Mouse (Mus musculus) thymus, postnatal 14 days (tissue): ENCODE results near the gene Rilp.

ENCODE experiments used
- DNase-seq: peaks from one replicate; pipeline ENCODE4 v3.0.0; 2021

Rilp gene

DNA sequence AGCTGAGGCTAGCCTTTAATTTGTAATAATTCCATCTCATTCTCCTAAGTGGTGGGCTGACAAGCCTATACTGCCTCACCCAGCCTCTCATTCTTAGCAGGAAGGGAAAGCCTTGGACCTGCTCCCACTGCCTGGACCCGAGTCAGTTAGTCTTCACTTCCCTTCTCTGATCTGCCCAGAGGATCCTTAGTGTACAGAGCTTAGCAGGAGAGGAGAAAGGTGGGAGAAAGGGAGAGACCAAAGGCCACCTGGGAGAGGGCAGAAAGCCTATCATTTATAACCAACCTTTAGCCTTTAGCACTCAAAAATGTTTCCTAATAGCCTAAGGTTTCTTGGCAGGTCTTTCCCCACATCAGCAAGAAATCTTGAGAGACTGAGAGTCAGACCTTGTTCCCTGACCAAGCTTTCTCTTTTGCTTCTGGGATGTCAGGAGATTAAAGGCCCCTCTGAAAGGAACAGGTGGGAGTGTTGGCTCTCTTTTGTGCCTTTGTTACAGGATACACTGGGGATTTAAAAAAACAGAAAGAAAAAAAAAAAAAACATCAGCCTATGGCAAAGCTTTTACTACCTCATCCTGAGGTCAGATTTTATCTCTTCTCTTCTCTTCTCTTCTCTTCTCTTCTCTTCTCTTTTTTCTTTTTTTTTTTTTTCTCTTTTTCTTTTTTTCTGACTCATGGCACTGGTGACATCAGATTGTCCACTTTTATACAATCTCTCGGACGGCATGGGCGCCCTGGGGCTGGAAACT, 24.6 kb downstream of the Rilp start:
- DNase-seq: peak; percentile 20

DNA sequence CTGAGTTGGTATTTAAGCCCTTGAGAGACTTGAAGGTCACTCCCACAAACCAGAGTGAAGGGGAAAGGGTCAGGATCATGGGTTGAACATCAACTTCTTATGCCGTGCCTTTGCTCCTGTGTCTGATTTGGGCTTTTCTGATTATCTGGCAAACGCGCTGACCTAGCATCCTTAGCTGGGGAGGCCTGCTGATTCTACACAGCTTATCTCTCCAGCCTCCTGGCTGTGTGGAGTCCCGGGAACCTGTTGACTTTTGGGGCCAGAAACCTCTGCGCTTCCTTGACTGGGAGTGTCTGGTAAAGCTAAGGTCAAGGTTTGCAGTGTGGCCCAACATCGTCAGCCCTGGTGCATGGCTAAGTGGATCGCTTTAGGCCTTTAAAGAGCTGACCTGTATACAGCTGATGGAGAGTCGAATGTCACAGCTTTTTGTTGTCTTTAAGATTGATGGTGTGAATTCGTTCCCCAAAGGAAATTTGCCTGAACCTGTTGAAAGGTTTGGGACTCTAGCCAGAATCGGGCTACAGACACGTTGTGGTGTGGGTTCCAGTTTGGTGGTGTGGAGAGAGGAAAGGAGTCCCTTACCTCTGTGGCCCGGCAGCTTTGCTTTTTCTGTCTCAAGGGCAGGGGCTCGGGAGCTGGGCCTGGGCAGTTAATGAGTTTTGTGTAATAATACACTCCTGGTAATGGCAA, 25.4 kb downstream of the Rilp start:
- peak; percentile 29 for DNase-seq

DNA sequence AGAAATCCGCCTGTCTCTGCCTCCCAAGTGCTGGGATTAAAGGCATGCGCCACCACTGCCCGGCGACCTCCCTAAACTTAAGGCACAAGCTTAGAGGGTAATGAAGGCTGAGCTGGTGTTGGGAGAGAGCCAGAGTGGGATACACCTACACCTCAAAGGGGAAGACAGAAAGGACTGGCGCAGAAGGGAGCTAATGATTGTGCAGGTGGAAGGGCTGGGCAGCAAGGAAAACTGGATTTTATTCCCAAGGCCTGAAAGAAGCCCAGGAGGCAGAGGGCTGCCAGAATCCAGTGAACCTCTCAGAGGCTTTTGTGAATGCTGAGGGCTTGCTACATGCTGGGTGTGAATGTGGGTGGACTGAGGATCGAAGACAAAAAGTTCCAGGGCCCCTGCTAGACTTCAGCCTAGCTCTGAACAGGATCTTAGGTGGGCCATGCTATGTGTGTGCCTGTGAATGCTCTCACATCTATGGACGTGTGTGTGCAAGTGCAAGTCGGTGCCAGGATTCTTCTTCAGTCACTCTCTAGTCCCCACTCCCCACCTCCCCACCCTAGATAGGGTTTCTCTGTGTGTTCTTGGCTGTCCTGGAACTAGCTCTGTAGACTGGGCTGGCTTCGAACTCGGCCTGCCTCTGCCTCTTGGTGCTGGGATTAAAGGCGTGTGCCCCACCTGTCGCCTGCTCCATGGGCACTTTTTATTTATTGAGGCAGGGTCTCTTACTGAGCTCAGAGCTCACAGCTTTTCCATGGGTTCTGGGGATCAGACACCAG, 26.5 kb downstream of the Rilp start:
- peak; percentile 42 for DNase-seq

DNA sequence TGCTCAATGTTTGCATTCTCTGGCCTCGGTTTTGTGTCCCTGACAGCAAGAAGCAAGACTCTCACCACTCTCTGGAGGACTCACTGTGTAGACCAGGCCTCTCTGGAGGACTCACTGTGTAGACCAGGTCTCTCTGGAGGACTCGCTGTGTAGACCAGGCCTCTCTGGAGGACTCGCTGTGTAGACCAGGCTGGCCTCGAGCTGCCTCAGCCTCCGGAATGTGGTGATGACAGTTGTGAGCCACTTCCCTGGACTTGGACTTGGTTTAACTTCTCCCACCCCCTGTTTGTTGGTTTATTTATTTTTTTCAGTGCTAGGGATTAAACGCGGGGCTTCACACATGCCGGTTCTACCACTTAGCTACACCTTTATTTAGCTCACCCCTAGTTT, 27.1 kb downstream of the Rilp start:
- DNase-seq: peak; percentile 30

DNA sequence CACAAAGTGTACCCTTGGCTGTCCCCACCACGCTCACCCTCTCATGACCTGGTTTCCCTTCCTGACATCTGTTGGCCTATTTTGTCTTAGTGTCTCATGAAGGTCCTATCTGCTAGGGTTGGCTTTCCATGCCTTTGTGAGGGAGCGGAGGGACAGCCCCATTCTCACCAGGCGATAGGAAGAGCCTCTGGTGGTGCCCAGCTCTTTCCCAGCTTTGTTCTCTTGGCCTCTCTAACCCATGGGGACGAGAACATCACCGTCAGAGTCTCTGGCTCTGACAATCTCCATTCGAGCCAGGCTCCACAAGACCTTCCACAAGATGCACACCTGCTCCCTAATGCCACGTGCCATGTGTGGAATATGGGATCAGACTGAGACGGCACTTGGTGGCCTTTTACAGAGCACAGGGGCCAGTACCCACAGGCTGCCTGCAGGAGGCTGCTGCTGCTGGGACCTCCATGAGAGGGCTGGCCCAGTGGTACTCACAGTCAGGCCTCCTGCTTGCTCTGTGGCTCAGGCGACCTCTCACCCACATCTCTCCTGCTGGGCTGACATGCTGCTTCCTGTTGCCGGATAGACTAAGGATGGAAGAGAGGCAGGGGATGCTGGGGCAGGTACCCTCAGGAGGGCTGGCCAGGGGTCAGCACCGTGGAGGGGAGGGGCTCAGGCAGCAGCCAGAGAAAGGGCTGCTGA, 27.7 kb downstream of the Rilp start:
- DNase-seq: peak; percentile 77

DNA sequence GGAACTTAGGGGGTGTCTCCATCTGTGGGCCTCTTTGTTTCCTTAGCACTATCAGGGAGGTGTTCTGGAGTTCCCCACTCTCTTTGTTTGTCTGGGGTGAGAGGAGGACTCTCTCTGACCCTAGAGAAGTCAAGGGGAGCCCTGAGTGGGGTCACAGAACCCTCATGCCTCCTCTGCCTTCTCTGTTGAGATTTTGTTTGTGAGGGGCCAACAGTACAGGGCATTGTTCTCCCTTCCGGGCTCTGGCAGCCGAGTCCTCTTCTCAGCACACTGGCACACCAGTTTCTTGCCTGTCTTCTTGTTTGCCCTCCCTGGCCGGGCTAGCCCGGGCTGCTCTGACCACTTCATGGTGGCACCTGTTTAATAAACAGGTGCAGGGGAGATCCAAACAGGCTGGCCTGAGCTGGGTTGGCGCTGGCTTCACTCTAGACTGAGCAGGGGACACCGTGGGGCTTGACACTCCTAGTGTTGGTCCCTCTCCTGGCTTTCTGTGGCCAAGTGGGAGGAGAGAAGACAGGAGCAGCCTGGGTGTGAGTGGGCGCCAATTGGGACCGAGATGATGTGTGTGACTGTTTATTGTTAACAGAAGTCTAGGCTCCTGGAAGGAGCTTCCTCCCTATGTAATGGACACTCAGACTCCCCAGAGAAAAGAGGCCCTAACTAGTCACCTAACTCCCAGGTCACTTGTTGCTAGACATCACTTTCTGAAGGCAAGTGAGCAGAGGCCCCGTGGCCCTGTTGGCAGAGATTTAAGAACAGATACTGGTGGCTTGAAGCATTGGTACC, 28.5 kb downstream of the Rilp start:
- peak; percentile 48 for DNase-seq

DNA sequence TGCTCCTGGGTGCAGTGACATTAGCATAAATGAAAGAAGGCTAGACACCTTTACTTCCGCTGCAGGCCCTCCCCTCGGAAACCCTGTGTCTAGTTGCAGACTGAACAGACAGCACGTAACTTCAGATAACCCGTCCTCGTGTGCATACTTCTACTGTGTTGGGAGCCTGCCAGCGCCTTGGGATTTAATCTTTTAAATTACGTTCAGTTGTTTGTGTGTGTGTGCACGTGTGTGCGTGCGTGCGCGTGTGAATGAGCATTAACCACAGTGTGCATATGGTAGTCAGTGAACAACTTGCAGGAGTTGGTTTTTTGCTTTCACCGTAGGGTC, 29.0 kb downstream of the Rilp start:
- DNase-seq: peak; percentile 56

DNA sequence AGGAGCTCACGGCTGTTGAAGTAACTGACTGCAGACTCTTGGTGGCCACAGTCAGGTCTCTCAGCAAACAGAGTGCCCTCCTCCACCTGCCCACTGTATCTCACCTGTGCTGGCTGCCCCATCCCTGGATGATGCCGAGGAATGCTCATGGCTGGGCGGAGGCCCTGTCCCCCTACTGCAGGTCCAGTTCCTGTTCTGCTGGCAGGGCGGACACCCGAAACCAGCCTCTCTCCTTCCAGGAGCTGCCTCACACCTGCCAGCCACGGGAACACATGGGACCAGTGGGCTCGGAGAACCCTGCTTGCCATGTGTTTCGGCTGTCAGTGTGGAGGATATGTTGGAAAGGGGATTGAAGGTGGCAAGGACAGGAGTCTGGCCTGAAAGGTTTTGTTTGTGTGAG, 30.3 kb downstream of the Rilp start:
- no peak for DNase-seq

DNA sequence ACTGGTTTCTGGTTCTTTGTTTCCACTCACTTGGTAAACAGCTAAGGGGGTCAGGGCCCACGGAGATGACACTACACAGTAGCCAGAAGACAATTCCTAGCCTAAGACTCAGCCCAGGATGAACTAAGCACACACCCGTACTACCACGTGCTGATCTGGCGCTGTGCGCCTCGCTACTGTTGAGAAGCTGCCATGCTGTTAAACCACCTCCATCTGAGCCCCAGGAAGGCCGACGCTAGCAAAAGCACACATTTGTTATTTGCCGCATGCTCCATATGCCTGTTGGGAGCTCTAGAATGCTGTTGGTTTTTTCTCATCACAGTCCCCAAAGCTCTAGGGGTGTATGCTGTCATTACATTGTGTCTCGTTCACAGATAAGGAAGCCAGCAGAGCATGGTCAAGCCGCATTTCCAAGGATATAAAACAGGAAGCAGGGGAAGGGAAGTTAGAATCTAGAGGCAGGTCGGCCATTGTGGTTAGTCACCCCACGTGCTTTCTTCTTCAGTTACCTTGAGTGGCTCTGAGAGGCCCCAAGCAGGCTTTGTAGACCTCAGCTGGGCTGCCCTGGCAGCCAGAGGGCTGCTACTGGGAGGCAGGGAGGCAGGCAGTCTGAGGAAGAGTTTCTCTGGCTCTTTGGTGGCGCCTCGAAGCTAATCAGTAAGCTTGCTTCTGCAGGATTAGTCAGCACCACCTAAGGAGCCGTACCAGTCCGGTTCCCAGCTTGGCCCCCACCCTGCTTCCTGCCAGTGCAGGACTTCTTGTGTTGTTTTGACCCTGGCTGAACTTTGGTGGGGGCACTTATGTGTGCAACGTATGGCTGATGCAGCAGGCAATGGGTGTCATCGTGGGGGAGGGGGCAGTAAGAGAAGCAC, 31.1 kb downstream of the Rilp start:
- DNase-seq: peak; percentile 67

DNA sequence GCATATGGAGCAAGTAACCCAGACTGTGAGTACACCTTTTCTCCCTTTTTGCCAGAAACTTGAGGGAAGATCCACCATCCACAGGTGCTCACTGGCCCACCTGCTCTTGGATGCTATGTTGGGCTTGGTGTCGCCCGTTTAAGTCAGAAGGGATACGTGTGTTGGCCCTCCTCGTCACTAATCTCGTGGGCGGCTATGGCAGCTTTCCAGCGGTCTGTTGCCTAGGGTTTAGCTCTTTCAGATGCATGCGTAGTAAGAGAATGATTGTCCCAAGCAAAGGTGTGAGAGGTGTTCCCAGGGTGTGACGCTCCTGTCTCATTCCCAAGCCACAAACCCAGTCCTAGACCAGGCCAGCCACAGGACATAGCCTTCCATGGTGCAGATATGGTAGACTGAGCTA, 34.8 kb downstream of the Rilp start:
- no peak for DNase-seq

DNA sequence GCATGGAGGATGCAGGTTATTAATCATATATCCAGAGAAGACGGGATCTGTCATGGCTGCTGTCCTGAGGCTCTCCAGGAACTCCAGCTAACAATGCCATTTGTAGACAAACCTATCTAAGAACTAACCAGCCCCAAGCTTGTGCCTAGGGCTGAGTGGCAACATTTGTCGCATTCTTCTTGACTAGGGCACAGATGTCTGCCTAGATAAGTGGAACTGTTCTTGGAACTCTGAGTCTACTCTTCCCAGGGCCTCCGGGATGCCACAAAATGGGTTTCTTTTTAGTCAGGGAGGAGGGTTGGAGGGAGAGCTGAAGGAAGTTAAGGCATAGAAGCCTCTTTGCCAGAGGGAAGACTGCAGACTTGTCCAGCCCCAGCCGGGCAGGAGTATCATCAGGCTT, 36.2 kb downstream of the Rilp start:
- no peak for DNase-seq

DNA sequence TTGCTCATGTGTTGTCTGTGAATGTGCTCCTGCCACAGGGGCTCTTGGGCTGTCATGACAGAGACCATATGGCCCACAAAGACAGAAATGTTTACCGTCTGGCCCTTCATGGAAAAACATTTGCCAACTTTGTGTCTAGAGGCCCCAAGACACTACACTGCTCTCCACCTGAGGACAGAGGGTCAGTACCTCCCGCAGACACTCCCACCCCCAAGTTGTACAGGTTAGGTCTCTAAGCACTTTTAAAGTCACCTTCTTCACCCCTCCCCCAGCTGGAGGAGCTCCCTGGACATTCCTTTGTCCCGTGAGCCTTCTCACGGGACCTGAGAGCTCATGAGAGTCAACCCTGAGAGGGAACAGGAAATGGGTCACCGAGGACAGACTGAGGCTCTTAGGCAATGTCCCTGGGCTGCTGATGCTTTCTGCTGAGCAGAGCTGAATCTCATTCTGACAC, 39.8 kb downstream of the Rilp start:
- DNase-seq: no peak

DNA sequence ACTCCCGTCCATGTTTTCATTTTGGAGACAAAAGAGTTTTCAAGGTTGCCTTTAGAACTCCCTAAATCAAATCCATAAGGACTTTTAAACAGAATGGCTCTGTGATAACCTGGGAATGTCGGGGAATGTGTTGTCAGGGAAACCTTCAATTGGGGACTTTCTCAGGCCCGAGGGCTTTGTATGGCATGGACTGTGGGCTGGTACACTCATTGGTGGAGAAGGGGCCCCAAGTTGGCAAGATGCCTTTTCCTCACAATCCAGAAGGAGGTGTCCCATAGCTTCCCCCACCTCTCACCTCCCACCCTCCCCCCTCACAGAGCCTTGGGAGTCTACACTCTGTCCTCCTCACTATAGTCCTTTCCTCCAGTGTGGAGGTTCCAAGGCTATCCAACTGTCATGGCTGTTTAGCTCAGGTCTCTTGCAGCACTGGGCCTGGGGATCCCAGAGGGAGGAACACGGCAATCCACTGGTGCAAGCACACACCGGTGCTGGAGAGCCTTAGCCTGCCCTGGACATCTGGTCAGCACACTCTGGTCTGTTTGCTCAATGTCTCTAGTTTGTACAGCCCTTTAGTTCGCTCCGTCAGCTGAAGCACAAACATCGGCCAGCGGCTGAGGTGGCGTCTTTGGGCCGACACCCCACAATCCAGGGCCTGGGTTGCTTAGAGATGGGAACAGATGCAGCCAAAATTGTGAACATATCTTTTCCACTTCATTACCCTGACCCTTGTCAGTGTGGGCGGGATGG, 40.5 kb downstream of the Rilp start:
- DNase-seq: no peak

DNA sequence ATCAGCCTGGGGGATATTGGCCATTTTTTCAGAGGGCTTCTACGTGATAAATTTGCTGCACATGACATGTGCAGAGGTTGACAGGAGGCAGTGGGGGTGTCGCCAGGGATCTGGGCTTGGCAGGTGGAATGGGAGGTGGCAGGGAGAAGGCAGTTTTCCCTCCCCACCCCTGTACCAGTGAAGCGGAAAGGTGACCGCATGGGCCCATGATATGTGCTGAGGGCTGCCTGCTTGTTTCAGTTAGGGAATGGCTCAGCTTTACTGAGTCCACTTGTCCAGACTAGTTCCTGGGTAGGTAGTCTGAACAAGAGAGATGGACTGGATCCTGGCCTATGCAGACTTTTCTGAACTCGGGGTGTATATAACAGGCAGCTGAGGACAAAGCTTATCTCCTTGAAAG, 41.4 kb downstream of the Rilp start:
- no peak for DNase-seq

DNA sequence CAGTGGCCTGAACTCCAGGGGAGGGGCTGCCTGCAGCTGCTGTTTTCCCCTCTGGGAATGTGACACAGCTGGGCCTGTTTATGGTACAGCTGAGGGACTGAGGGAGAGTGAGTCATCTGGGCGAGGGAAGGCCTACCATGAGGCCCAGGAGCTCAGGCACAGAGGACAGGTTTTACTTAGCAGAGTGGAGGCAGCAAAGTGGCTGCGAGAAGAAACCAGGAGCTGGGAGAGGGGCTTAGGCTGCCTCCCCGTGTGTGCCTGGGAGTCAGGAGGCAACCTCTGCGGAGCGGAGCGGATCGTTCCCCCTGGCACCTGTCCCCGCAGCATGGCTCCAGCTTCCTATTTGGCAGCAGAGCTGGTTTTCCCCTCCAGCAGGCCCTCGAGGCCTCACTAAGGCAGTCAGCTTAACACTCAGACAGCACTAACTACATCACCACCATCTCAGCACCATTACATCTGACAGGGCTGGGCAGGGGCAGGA, 42.1 kb downstream of the Rilp start:
- DNase-seq: no peak

DNA sequence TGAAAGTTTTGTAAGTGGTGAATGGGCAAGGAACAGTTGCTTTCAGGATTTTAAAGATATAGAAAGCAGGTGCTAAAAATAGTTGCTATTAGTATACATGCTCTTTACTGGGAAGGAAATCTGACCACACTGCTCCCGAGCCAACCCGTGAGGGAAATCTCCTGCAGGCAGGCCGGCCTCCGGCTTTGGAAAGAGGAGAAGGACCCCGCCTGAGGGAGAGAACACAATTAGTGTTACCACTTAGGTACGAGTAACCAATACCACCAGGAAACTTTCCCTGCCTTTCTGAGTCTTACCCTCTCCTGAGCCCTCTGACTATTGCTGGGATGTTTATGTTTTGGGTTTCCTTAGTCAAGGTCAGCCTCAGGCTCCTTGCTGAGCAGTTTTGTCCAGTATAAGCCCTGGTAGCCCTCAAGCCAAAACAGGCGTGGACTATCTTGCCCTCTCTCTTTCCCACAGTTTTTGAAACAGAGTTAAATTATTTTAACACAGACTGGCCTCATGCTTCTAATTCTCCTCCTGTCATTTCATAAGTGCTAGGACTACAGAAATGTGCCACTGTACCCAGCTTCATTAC, 43.1 kb downstream of the Rilp start:
- no peak for DNase-seq

DNA sequence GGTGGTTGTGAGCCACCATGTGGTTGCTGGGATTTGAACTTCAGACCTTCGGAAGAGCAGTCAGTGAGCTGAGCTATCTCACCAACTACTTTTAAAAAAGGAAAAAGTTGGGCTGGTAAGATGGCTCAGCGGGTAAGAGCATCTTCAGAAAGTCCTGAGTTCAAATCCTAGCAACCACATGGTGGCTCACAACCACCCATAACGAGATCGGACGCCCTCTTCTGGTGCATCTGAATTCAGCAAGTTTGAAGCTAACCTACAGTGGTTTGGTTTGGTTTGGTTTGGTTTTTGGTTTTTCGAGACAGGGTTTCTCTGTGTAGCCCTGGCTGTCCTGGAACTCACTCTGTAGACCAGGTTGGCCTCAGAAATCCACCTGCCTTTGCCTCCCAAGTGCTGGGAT, 46.1 kb downstream of the Rilp start:
- DNase-seq: peak; percentile 46

DNA sequence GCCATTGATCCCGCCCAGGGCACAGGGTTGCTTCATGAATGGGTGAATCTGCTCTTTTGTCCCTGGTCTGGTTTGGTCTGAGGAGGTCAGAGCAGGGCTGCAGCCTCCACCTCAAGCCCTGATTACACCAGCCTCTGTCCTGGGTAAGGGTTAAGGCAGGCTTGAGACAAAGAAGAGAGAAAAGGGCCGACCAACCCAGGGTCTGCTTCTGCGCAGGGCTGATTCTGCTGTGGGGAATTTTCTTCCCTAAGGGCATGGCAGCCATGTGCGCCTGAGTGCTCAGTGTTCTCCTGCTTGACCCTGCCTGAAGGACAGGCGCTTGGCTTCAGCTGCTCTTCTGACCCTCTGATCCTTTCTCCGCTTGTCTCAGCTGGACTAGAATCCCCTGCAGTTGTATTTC, 47.2 kb downstream of the Rilp start:
- no peak for DNase-seq

DNA sequence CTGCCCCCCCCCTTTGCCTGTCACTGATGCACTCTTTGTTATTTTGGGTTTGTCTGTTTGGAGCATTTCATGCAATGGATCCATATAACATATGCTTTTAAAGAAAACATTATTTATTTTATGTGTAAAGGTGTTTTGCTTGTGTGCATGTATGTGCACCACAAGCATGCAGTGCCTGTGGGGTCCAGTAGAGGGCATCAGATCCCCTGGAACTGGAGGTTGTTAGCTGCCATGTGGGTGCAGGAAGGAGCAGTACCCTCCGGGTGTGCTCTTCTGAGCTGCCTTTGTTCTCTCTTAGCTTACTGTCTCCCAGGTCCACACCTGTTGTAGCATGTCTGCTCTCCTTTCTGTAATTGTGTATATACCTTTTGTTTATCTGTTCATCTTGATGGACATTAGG, 48.2 kb downstream of the Rilp start:
- peak; percentile 70 for DNase-seq

DNA sequence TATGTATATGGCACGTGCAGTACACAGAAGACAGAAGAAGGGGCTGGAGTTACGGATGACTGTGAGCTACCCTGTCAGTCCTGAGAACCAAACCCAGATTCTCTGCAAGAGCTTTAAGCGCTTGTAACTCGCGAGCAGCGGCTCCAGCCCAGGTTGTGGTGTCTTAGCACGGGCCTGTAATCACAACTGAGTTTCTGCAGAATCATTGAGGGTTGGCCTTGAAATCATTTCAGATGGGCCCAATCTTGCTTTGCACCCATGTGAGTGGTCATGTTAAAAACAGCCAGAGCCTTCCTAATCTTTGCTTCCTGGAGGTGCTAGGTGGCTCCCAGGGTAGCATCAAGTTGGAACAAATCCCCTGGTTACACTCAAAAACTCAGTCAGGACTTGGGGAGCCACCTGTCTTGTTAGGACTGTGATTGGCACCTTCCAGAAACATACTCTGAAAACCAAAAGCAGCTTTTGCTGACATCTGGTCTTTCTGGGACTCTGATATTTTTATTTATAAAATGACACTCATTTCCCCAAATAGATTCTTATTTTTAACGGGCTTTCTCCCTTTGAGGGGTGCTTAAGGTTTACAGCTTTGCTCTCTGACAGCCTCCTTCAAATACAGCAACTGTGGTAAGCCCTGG, 50.1 kb downstream of the Rilp start:
- peak; percentile 46 for DNase-seq
